Mouse (Mus musculus) C2C12 (cell line): Measurements from ENCODE around the gene Tpsg1. TPM values are rescaled to one million over a fixed set of nuclear protein-coding genes. Genes with fewer than 3 reads are reported as not detected.

Experiments used
- H3K27me3 ChIP-seq: one replicate; pipeline ENCODE4 v1.6.1; 2011; ENCODE audit not compliant: control insufficient read depth, insufficient read depth, insufficient read length
- H3K36me3 ChIP-seq: one replicate; pipeline ENCODE4 v1.6.1; 2011; ENCODE audit not compliant: control insufficient read depth, insufficient read depth
- H3K4me3 ChIP-seq: one replicate; pipeline ENCODE4 v1.5.1; 2011; ENCODE audit warnings: mild to moderate bottlenecking, control low read depth; ENCODE audit not compliant: poor library complexity, insufficient read depth, severe bottlenecking
- H3K79me2 ChIP-seq: one replicate; pipeline ENCODE4 v1.6.1; 2011; ENCODE audit not compliant: control insufficient read depth, insufficient read depth
- H3K79me3 ChIP-seq: one replicate; pipeline ENCODE4 v1.6.1; 2011; ENCODE audit warnings: low read depth, control low read depth
- H3ac ChIP-seq: one replicate; pipeline ENCODE3; 2011; ENCODE audit warnings: low read depth; ENCODE audit not compliant: control insufficient read depth, insufficient read length
- CEBPB ChIP-seq: IDR thresholded peaks from one replicate; pipeline ENCODE4 v1.6.1; 2011; ENCODE audit warnings: low read depth, mild to moderate bottlenecking, control low read depth, moderate library complexity
- CTCF ChIP-seq: IDR thresholded peaks from one replicate; pipeline ENCODE4 v1.5.1; 2011; ENCODE audit not compliant: control insufficient read depth, insufficient read depth, insufficient read length
- FOSL1 ChIP-seq: IDR thresholded peaks from one replicate; pipeline ENCODE4 v1.8.0; 2011; ENCODE audit warnings: mild to moderate bottlenecking, low read length; ENCODE audit not compliant: poor library complexity, insufficient read depth, severe bottlenecking
- MAX ChIP-seq: IDR thresholded peaks from one replicate; pipeline ENCODE4 v1.6.1; 2011; ENCODE audit warnings: mild to moderate bottlenecking, control low read depth
- MYOD1 ChIP-seq: IDR thresholded peaks from one replicate; pipeline ENCODE4 v1.6.1; 2011; ENCODE audit warnings: low read depth; ENCODE audit not compliant: control insufficient read depth, insufficient read length
- MYOG ChIP-seq: IDR thresholded peaks from one replicate; pipeline ENCODE4 v1.6.1; 2011; ENCODE audit not compliant: control insufficient read depth, insufficient read length; ENCODE audit errors: extremely low read depth
- USF1 ChIP-seq: IDR thresholded peaks from one replicate; pipeline ENCODE4 v1.6.1; 2011; ENCODE audit warnings: low read depth, mild to moderate bottlenecking, control low read depth, moderate library complexity
- polyA plus RNA-seq: library from polyadenylated mRNA; unstranded; fragments of >200 nt; fragmentation: generic; extraction: Trizol; gene quantifications from one replicate; pipeline ENCODE4 v1.2.1, GENCODE M21; 2012; ENCODE audit warnings: missing spikeins

Tpsg1 gene
- polyA plus RNA-seq, 1 experiment: not detected

GRCm38 (mm10) chr17:25409621-25410020 is 40.5 kb downstream of the Tpsg1 start:
- Histone ChIP-seq H3K4me3 (no peak overlapping the region), H3K79me2 (no peaks in the 10 kb centered on the region), H3K27me3 (no peaks in the 10 kb centered on the region), H3K79me3 (no peaks in the 10 kb centered on the region), H3K36me3 (no peaks in the 10 kb centered on the region), H3ac (no peak overlapping the region)
- TF ChIP-seq MYOG (no peak), FOSL1 (no peak), CEBPB (no peak), USF1 (no peak), CTCF (no peak), MAX (no peak), MYOD1 (no peak)

GRCm38 (mm10) chr17:25410180-25410579 is 41.1 kb downstream of the Tpsg1 start:
- no peak overlapping the region for H3K4me3 ChIP-seq

GRCm38 (mm10) chr17:25410786-25411185 is 41.7 kb downstream of the Tpsg1 start:
- Histone ChIP-seq H3ac (no peak overlapping the region), H3K27me3 (no peaks in the 10 kb centered on the region), H3K4me3 (no peak overlapping the region), H3K36me3 (no peaks in the 10 kb centered on the region), H3K79me2 (no peaks in the 10 kb centered on the region), H3K79me3 (no peaks in the 10 kb centered on the region)
- TF ChIP-seq MYOD1 (no peak), USF1 (no peak), MAX (no peak), MYOG (no peak), FOSL1 (no peak), CTCF (no peak), CEBPB (no peak)

More at GRCm38 (mm10) chr17:25410180-25410579, 41.1 kb downstream of the Tpsg1 start:
- Histone ChIP-seq H3K36me3 (no peaks in the 10 kb centered on the region), H3ac (no peak overlapping the region), H3K27me3 (no peaks in the 10 kb centered on the region), H3K79me2 (no peaks in the 10 kb centered on the region), H3K79me3 (no peaks in the 10 kb centered on the region)
- no peak for TF ChIP-seq MYOD1
- TF ChIP-seq CEBPB: no peak
- no peak for TF ChIP-seq MYOG
- no peak for TF ChIP-seq FOSL1
- no peak for TF ChIP-seq MAX
- no peak for TF ChIP-seq USF1
- TF ChIP-seq CTCF: no peak

- no peaks in the 10 kb centered on the region for H3K79me2 ChIP-seq
- no peaks in the 10 kb centered on the region for H3K27me3 ChIP-seq
- H3ac ChIP-seq: no peak overlapping the region
- TF ChIP-seq MYOD1 (no peak), CEBPB (no peak), MYOG (no peak)
- no peaks in the 10 kb centered on the region for H3K79me3 ChIP-seq
- no peaks in the 10 kb centered on the region for H3K36me3 ChIP-seq
- no peak overlapping the region for H3K4me3 ChIP-seq
Measured at GRCm38 (mm10) chr17:25411251-25411650, 42.2 kb downstream of the Tpsg1 start.

- H3ac ChIP-seq: no peak overlapping the region
- H3K79me2 ChIP-seq: no peaks in the 10 kb centered on the region
- H3K4me3 ChIP-seq: no peak overlapping the region
- no peak for TF ChIP-seq CTCF
- TF ChIP-seq MYOG: no peak
- TF ChIP-seq USF1: no peak
- TF ChIP-seq MYOD1: no peak
- no peak for TF ChIP-seq MAX
- no peak for TF ChIP-seq FOSL1
- no peak for TF ChIP-seq CEBPB
- no peaks in the 10 kb centered on the region for H3K36me3 ChIP-seq
- no peaks in the 10 kb centered on the region for H3K79me3 ChIP-seq
- H3K27me3 ChIP-seq: no peaks in the 10 kb centered on the region
Measured at GRCm38 (mm10) chr17:25414209-25414608, 45.1 kb downstream of the Tpsg1 start.

- TF ChIP-seq CEBPB: no peak
- no peak for TF ChIP-seq USF1
- TF ChIP-seq MYOG: no peak
- no peak for TF ChIP-seq MAX
- TF ChIP-seq CTCF: no peak
- no peak for TF ChIP-seq MYOD1
- no peak for TF ChIP-seq FOSL1
- Histone ChIP-seq H3K36me3 (no peaks in the 10 kb centered on the region), H3K79me3 (no peaks in the 10 kb centered on the region), H3K27me3 (no peaks in the 10 kb centered on the region), H3ac (no peak overlapping the region), H3K79me2 (no peaks in the 10 kb centered on the region), H3K4me3 (no peak overlapping the region)
Measured at GRCm38 (mm10) chr17:25414917-25415316, 45.8 kb downstream of the Tpsg1 start.
